Mouse (Mus musculus): ENCODE measurements around the gene Adam10. TPM values are rescaled to one million over a fixed set of nuclear protein-coding genes. Genes with fewer than 3 reads are reported as not detected.

Adam10 gene
- polyA plus RNA-seq, 1 experiment: 11.5 TPM

GRCm38 (mm10) chr9:70670381-70670780 lies 8.4 kb upstream of the Adam10 start:
- Histone ChIP-seq H3K36me3 (ENCODE audit: control insufficient read depth) (peaks cover 29% of the 10 kb centered on the region), H3K9me3 (ENCODE audit: control insufficient read depth, low read length) (peaks cover 4% of the 10 kb centered on the region), H3K4me3 (replicated peaks) (peak overlapping the region; percentile 36), H3K27me3 (ENCODE audit: control insufficient read depth) (no peaks in the 10 kb centered on the region), H3K4me1 (ENCODE audit: control insufficient read depth) (peaks cover 87% of the 10 kb centered on the region)
- TF ChIP-seq TAL1 (IDR thresholded peaks at IDR 0.05; ENCODE audit: low read length) (peak; percentile 30; the same call in 2 of the 3 replicates), GATA1 (IDR thresholded peaks at IDR 0.05; ENCODE audit: low read length) (0 out of 2 replicates have a peak, but pooled peaks have one; percentile 19)

- TF ChIP-seq GATA1 (IDR thresholded peaks at IDR 0.05; ENCODE audit: low read length): no peak
- TF ChIP-seq TAL1 (IDR thresholded peaks at IDR 0.05; ENCODE audit: low read length): no peak
- Histone ChIP-seq H3K36me3 (ENCODE audit: control insufficient read depth) (peaks cover 20% of the 10 kb centered on the region), H3K9me3 (ENCODE audit: control insufficient read depth, low read length) (peaks cover 4% of the 10 kb centered on the region), H3K4me1 (ENCODE audit: control insufficient read depth) (peaks cover 89% of the 10 kb centered on the region), H3K4me3 (replicated peaks) (peak overlapping the region; percentile 29), H3K27me3 (ENCODE audit: control insufficient read depth) (no peaks in the 10 kb centered on the region)
These were observed 7.5 kb upstream of the Adam10 start for GRCm38 (mm10) chr9:70671278-70671677.

GRCm38 (mm10) chr9:70671772-70672579 lies 6.8 kb upstream of the Adam10 start:
- TF ChIP-seq TAL1 (IDR thresholded peaks at IDR 0.05; ENCODE audit: low read length) (no peak), GATA1 (IDR thresholded peaks at IDR 0.05; ENCODE audit: low read length) (no peak)
- Histone ChIP-seq H3K9me3 (ENCODE audit: control insufficient read depth, low read length) (peaks cover 4% of the 10 kb centered on the region), H3K36me3 (ENCODE audit: control insufficient read depth) (peaks cover 15% of the 10 kb centered on the region), H3K27me3 (ENCODE audit: control insufficient read depth) (no peaks in the 10 kb centered on the region), H3K4me3 (replicated peaks) (no peak overlapping the region), H3K4me1 (ENCODE audit: control insufficient read depth) (peaks cover 89% of the 10 kb centered on the region)

- Histone ChIP-seq H3K36me3 (ENCODE audit: control insufficient read depth) (peaks cover 3% of the 10 kb centered on the region; the same call in 1 of the 2 replicates), H3K9me3 (ENCODE audit: control insufficient read depth, low read length) (no peaks in the 10 kb centered on the region), H3K27me3 (ENCODE audit: control insufficient read depth) (no peaks in the 10 kb centered on the region), H3K4me1 (ENCODE audit: control insufficient read depth) (peaks cover 90% of the 10 kb centered on the region), H3K4me3 (replicated peaks) (no peak overlapping the region)
- TF ChIP-seq GATA1 (IDR thresholded peaks at IDR 0.05; ENCODE audit: low read length) (no peak), TAL1 (IDR thresholded peaks at IDR 0.05; ENCODE audit: low read length) (no peak)
These were observed 5.1 kb upstream of the Adam10 start for GRCm38 (mm10) chr9:70673656-70674055.

- H3K27me3 ChIP-seq (ENCODE audit: control insufficient read depth): no peaks in the 10 kb centered on the region
- no peak overlapping the region for H3K4me3 ChIP-seq (replicated peaks)
- peaks cover 5% of the 10 kb centered on the region; the same call in 1 of the 2 replicates for H3K36me3 ChIP-seq (ENCODE audit: control insufficient read depth)
- no peak for TF ChIP-seq GATA1 (IDR thresholded peaks at IDR 0.05; ENCODE audit: low read length)
- H3K4me1 ChIP-seq (ENCODE audit: control insufficient read depth): peaks cover 75% of the 10 kb centered on the region
- H3K9me3 ChIP-seq (ENCODE audit: control insufficient read depth, low read length): no peaks in the 10 kb centered on the region
These were observed 3.7 kb upstream of the Adam10 start for GRCm38 (mm10) chr9:70675117-70675516.

- TF ChIP-seq GATA1 (IDR thresholded peaks at IDR 0.05; ENCODE audit: low read length) (no peak), TAL1 (IDR thresholded peaks at IDR 0.05; ENCODE audit: low read length) (no peak)
- H3K27me3 ChIP-seq (ENCODE audit: control insufficient read depth): no peaks in the 10 kb centered on the region
- no peaks in the 10 kb centered on the region for H3K9me3 ChIP-seq (ENCODE audit: control insufficient read depth, low read length)
- no peak overlapping the region for H3K4me3 ChIP-seq (replicated peaks)
- peaks cover 67% of the 10 kb centered on the region for H3K4me1 ChIP-seq (ENCODE audit: control insufficient read depth)
- H3K36me3 ChIP-seq (ENCODE audit: control insufficient read depth): peaks cover 12% of the 10 kb centered on the region
These were observed 2.8 kb upstream of the Adam10 start for GRCm38 (mm10) chr9:70675961-70676360.

GRCm38 (mm10) chr9:70679132-70680091 lies 615 bp downstream of the Adam10 start:
- H3K4me1 ChIP-seq (ENCODE audit: control insufficient read depth): peaks cover 66% of the 10 kb centered on the region
- H3K36me3 ChIP-seq (ENCODE audit: control insufficient read depth): peaks cover 43% of the 10 kb centered on the region
- peak overlapping the region; percentile 83 for H3K4me3 ChIP-seq (replicated peaks)
- no peak for TF ChIP-seq GATA1 (IDR thresholded peaks at IDR 0.05; ENCODE audit: low read length)
- TF ChIP-seq TAL1 (IDR thresholded peaks at IDR 0.05; ENCODE audit: low read length): no peak
- no peaks in the 10 kb centered on the region for H3K27me3 ChIP-seq (ENCODE audit: control insufficient read depth)
- no peaks in the 10 kb centered on the region for H3K9me3 ChIP-seq (ENCODE audit: control insufficient read depth, low read length)

- H3K4me3 ChIP-seq (replicated peaks): peak overlapping the region; percentile 83
- H3K9me3 ChIP-seq (ENCODE audit: control insufficient read depth, low read length): no peaks in the 10 kb centered on the region
- H3K4me1 ChIP-seq (ENCODE audit: control insufficient read depth): peaks cover 68% of the 10 kb centered on the region
- H3K27me3 ChIP-seq (ENCODE audit: control insufficient read depth): no peaks in the 10 kb centered on the region
- TF ChIP-seq GATA1 (IDR thresholded peaks at IDR 0.05; ENCODE audit: low read length): no peak
- TF ChIP-seq TAL1 (IDR thresholded peaks at IDR 0.05; ENCODE audit: low read length): no peak
- H3K36me3 ChIP-seq (ENCODE audit: control insufficient read depth): peaks cover 71% of the 10 kb centered on the region
These were observed 3.4 kb downstream of the Adam10 start for GRCm38 (mm10) chr9:70682202-70682601.
